ENCODE assay signal across 24 mouse cellular contexts in genomic region chr7:19622241-19622640, GRCm38 (mm10). TPM values are rescaled to one million over a fixed set of nuclear protein-coding genes. Genes with fewer than 3 reads are reported as not detected.
DNase-seq lines count a peak whose midpoint lies in the region; ATAC-seq and TF ChIP-seq lines count a peak whose summit lies in the region.
"Had no signal": no experiment of that assay in that cellular context is flagged by ENCODE, and none has a peak within 500 bp of the region (broad histone marks: within the 10 kb centered on the region; RNA-seq: fewer than 3 reads in every experiment).

No protein-coding gene starts in this region.

- peaks cover 12% of the 10 kb centered on the region for H3K27me3 ChIP-seq in embryonic facial prominence, embryonic 13.5 days
- H3K27me3 ChIP-seq in embryonic facial prominence, embryonic 10.5 days (replicated peaks; ENCODE audit: low read depth, poor library complexity, severe bottlenecking): peaks cover 24% of the 10 kb centered on the region
- H3K27me3 ChIP-seq in E14TG2a.4 (ENCODE audit: insufficient read depth, low read length): no peaks in the 10 kb centered on the region
- no peaks in the 10 kb centered on the region for H3K27me3 ChIP-seq in intestine, embryonic 16.5 days (replicated peaks; ENCODE audit: control insufficient read depth, insufficient read depth, low read length)
- H3K27me3 ChIP-seq: CH12.LX had no signal

- ATAC-seq in embryonic facial prominence, embryonic 13.5 days (ENCODE audit: insufficient number of reproducible peaks, insufficient read depth, low FRiP score, low TSS enrichment, low read depth): no peak
- ATAC-seq in intestine, embryonic 16.5 days: 0 out of 2 replicates have a peak, but pooled peaks have one; percentile 8
- ATAC-seq: CD4-positive, CD25-positive, alpha-beta regulatory T cell, adult 4 months; forebrain, embryonic 13.5 days; forebrain, embryonic 15.5 days; forebrain, postnatal 0 days had no signal

- WGBS in embryonic facial prominence, embryonic 13.5 days: 31% methylated on average over 6 of the region's 6 CpGs
- 40% methylated on average over 6 of the region's 6 CpGs for WGBS in embryonic facial prominence, embryonic 10.5 days
- WGBS in intestine, embryonic 16.5 days: 26% methylated on average over 6 of the region's 6 CpGs

- H3K36me3 ChIP-seq in embryonic facial prominence, embryonic 13.5 days: no peaks in the 10 kb centered on the region
- no peaks in the 10 kb centered on the region for H3K36me3 ChIP-seq in embryonic facial prominence, embryonic 10.5 days (replicated peaks)
- peaks cover 13% of the 10 kb centered on the region for H3K36me3 ChIP-seq in E14TG2a.4 (ENCODE audit: insufficient read depth, low read length)
- no peaks in the 10 kb centered on the region; the same call in 1 of the 2 replicates for H3K36me3 ChIP-seq in intestine, embryonic 16.5 days (ENCODE audit: control insufficient read depth, insufficient read depth, low read length)
- H3K36me3 ChIP-seq: forebrain, embryonic 15.5 days; G1E had no signal

- DNase-seq in embryonic facial prominence, embryonic 10.5 days (ENCODE audit: low spot score): no peak
- peak; percentile 49 for DNase-seq in R1 (ENCODE audit: low read depth, low spot score)
- DNase-seq in embryo, embryonic 11 days: no peak
- DNase-seq in Muller cell, postnatal 12 days (ENCODE audit: inconsistent ontology term): no peak
- DNase-seq in natural killer cell, adult 2 months (ENCODE audit: low spot score in 2 of 2): no peak
- DNase-seq: adrenal gland, adult 2 months; adrenal gland, postnatal 10 days; adrenal gland, postnatal 25 days; B cell, adult 2 months; cerebellum, adult 11 months; cerebellum, adult 18-20 months; cerebellum, adult 8-10 months; cerebellum, adult 9-11 months; cerebellum, postnatal 14 days; cerebellum, postnatal 36 days; forebrain, postnatal 0 days had no signal

- 0 out of 2 replicates have a peak overlapping the region, but pooled peaks have one; percentile 16 for H3K9ac ChIP-seq in embryonic facial prominence, embryonic 13.5 days
- no peak overlapping the region for H3K9ac ChIP-seq in intestine, embryonic 16.5 days (ENCODE audit: low read depth, low read length)
- H3K9ac ChIP-seq: forebrain, embryonic 13.5 days; forebrain, embryonic 15.5 days; forebrain, postnatal 0 days had no signal

- peaks cover 7% of the 10 kb centered on the region; the same call in 1 of the 2 replicates for H3K4me1 ChIP-seq in embryonic facial prominence, embryonic 13.5 days
- H3K4me1 ChIP-seq in embryonic facial prominence, embryonic 10.5 days: peaks cover 6% of the 10 kb centered on the region
- H3K4me1 ChIP-seq in E14TG2a.4 (replicated peaks; ENCODE audit: low read depth, low read length): peaks cover 81% of the 10 kb centered on the region
- H3K4me1 ChIP-seq in intestine, embryonic 16.5 days (ENCODE audit: control insufficient read depth, insufficient read depth, low read length): peaks cover 18% of the 10 kb centered on the region

- no peak overlapping the region for H3K4me3 ChIP-seq in embryonic facial prominence, embryonic 13.5 days
- H3K4me3 ChIP-seq in embryonic facial prominence, embryonic 10.5 days: no peak overlapping the region
- 0 out of 2 replicates have a peak overlapping the region, but pooled peaks have one; percentile 29 for H3K4me3 ChIP-seq in E14TG2a.4 (replicated peaks; ENCODE audit: low read length)
- no peak overlapping the region for H3K4me3 ChIP-seq in intestine, embryonic 16.5 days (ENCODE audit: low read length)
- H3K4me3 ChIP-seq: forebrain, embryonic 13.5 days; forebrain, embryonic 15.5 days had no signal

- TF ChIP-seq CTCF in E14TG2a.4 (conservative IDR thresholded peaks at IDR 0.05; ENCODE audit: low read length): no peak

- no peaks in the 10 kb centered on the region for H3K9me3 ChIP-seq in embryonic facial prominence, embryonic 13.5 days
- no peaks in the 10 kb centered on the region for H3K9me3 ChIP-seq in embryonic facial prominence, embryonic 10.5 days
- H3K9me3 ChIP-seq in E14TG2a.4 (ENCODE audit: low read length): peaks cover 8% of the 10 kb centered on the region
- no peaks in the 10 kb centered on the region for H3K9me3 ChIP-seq in intestine, embryonic 16.5 days (ENCODE audit: control insufficient read depth, low read length)
- H3K9me3 ChIP-seq: forebrain, embryonic 13.5 days; forebrain, embryonic 15.5 days; G1E had no signal

- H3K4me2 ChIP-seq in embryonic facial prominence, embryonic 13.5 days: no peak overlapping the region
- H3K4me2 ChIP-seq in intestine, embryonic 16.5 days (ENCODE audit: low read depth, low read length): no peak overlapping the region
- H3K4me2 ChIP-seq: forebrain, embryonic 13.5 days; forebrain, embryonic 15.5 days had no signal

- H3K27ac ChIP-seq in embryonic facial prominence, embryonic 13.5 days: no peak overlapping the region
- H3K27ac ChIP-seq in embryonic facial prominence, embryonic 10.5 days (replicated peaks): no peak overlapping the region
- no peak overlapping the region; the same call in 1 of the 2 replicates for H3K27ac ChIP-seq in intestine, embryonic 16.5 days (ENCODE audit: low read length)
- H3K27ac ChIP-seq: forebrain, embryonic 13.5 days; forebrain, embryonic 15.5 days had no signal

RNA-seq across cellular contexts. Expression of gene Relb, which starts 7.0 kb away (rescaled TPM):
- polyA plus RNA-seq in embryonic facial prominence, embryonic 13.5 days (2015; fragmentation: Nextera tagmentation; extraction: Ambion mirVana): 7.5 and 10.5 TPM in 2 replicates
- 3.5 and 4.2 TPM in 2 replicates for polyA plus RNA-seq in embryonic facial prominence, embryonic 10.5 days (2016; fragmentation: Nextera tagmentation; extraction: Ambion mirVana)
- 8.8 and 10.6 TPM in 2 replicates for polyA plus RNA-seq in intestine, embryonic 16.5 days (2015; fragmentation: Nextera tagmentation; extraction: Ambion mirVana)

RNA-seq across cellular contexts. Expression of gene Clasrp, which starts 18.0 kb away (rescaled TPM):
- polyA plus RNA-seq in embryonic facial prominence, embryonic 13.5 days (2015; fragmentation: Nextera tagmentation; extraction: Ambion mirVana): 61.2 and 73.9 TPM in 2 replicates
- 58.0 and 58.9 TPM in 2 replicates for polyA plus RNA-seq in embryonic facial prominence, embryonic 10.5 days (2016; fragmentation: Nextera tagmentation; extraction: Ambion mirVana)
- 30.3 and 32.5 TPM in 2 replicates for polyA plus RNA-seq in intestine, embryonic 16.5 days (2015; fragmentation: Nextera tagmentation; extraction: Ambion mirVana)

RNA-seq across cellular contexts. Expression of gene Clptm1, which starts 42.6 kb away (rescaled TPM):
- 69.8 and 74.7 TPM in 2 replicates for polyA plus RNA-seq in embryonic facial prominence, embryonic 13.5 days (2015; fragmentation: Nextera tagmentation; extraction: Ambion mirVana)
- 82.7 and 86.4 TPM in 2 replicates for polyA plus RNA-seq in embryonic facial prominence, embryonic 10.5 days (2016; fragmentation: Nextera tagmentation; extraction: Ambion mirVana)
- 70.5 and 77.6 TPM in 2 replicates for polyA plus RNA-seq in intestine, embryonic 16.5 days (2015; fragmentation: Nextera tagmentation; extraction: Ambion mirVana)

RNA-seq across cellular contexts. Expression of gene Gemin7, which starts 44.8 kb away (rescaled TPM):
- polyA plus RNA-seq in embryonic facial prominence, embryonic 13.5 days (2015; fragmentation: Nextera tagmentation; extraction: Ambion mirVana): 169 and 174 TPM in 2 replicates
- polyA plus RNA-seq in embryonic facial prominence, embryonic 10.5 days (2016; fragmentation: Nextera tagmentation; extraction: Ambion mirVana): 187 and 191 TPM in 2 replicates
- polyA plus RNA-seq in intestine, embryonic 16.5 days (2015; fragmentation: Nextera tagmentation; extraction: Ambion mirVana): 132 and 137 TPM in 2 replicates

RNA-seq across cellular contexts. Expression of gene Zfp296, which starts 45.2 kb away (rescaled TPM):
- polyA plus RNA-seq in embryonic facial prominence, embryonic 13.5 days (2015; fragmentation: Nextera tagmentation; extraction: Ambion mirVana): 0.67 and 0.83 TPM in 2 replicates
- 0.41 and 0.44 TPM in 2 replicates for polyA plus RNA-seq in embryonic facial prominence, embryonic 10.5 days (2016; fragmentation: Nextera tagmentation; extraction: Ambion mirVana)
- polyA plus RNA-seq in intestine, embryonic 16.5 days (2015; fragmentation: Nextera tagmentation; extraction: Ambion mirVana): 0.42 and 0.64 TPM in 2 replicates
